Mouse (Mus musculus): ENCODE results near the gene Gm364. TPM values are rescaled to one million over a fixed set of nuclear protein-coding genes. Genes with fewer than 3 reads are reported as not detected.

Gm364 gene
- not detected for total RNA-seq (2022)

DNA sequence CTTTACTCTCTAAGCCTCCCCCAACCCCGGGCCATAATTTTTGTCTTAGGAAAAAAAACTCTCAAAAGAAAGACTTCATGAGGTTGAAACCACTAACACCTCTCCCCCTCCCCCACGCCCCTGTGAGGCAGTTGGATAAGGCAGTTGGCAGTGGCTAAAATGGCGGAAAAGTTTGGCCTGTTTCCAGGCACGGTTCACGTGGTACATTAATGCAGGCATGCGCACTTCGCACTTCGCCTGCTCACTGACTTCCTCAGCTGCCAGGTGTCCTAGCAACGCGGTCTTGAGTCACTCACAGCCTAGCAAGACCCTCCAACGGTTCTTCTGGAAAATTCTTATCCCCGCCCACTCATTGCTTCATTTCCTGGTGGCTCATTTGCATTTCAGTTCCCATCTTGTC lies at the start of gene Gm364:
Gm364 (plus strand) TSS at position 386 of the 400 bp plus-strand sequence.
- no peak for DNase-seq (ENCODE audit: low spot score in 2 of 2)

DNA sequence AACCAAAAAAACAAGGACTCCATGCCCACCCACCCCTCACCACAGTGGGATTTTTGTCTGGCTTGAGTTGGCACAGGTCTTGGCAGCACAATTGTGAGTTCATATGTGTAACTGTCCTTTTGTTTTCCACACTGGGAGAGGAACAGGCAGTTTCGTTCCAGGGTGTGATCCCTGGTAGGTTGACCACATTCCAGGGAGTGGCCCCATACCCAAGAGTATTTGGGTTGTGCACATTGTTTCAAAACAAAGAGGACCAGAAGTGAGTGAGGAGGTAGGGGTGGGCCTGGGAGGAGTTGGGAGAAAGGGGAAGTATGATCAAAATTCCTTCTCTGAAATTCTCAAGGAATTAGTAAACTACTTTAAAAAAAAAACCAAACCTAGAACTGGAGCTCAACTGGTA lies 49.6 kb upstream of the Gm364 start:
- no peak for DNase-seq (ENCODE audit: low spot score in 2 of 2)

DNA sequence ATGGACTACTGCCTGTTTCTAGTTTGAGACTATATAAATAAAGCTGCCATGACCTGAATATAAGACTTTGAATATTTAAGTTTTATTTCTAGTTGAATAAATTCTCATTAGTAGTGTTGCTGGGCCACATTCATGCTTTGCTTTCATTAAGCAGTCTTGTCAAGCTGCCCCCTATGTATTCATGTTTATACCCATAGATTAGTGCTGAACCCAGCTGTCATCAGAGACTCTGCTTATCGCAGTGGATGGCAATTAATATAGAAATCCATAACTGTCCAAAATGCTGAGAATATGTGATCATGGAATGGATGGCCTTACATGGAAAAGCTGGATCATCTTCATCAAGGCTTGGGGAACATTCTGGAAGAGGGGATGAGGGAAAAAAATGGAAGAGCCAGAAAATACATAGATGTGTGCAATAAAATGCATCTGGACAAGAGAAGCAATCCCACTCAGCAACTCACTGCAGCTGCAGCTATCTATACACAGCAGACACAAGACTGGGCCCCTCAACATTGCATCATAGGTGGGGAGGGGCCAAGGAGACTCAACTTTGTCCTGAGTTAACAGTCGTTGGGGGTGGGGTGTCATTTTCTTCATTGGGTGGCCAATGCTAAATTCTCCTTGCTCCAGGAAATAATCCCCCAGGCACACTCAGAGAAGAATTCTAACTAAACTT lies 43.9 kb upstream of the Gm364 start:
- DNase-seq (ENCODE audit: low spot score in 2 of 2), result no peak

DNA sequence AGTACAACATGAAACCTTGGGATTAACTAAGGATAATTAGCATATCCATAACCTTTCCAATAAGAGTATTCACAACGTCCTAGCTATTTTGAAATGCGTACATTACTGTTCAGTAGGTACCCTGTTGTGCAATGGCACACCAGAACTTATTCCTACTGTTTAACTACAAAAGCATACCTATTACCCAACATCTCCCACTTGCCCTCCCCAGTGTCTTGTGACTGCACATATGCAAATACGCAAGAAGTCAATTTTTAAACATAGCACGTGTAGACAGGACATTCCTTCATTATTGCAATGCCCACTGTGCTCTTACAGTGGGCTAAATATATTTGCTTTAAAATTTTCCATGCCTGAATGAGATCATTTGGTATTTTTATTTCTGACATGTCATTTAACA lies 36.0 kb upstream of the Gm364 start:
- no peak for DNase-seq (ENCODE audit: low spot score in 2 of 2)

DNA sequence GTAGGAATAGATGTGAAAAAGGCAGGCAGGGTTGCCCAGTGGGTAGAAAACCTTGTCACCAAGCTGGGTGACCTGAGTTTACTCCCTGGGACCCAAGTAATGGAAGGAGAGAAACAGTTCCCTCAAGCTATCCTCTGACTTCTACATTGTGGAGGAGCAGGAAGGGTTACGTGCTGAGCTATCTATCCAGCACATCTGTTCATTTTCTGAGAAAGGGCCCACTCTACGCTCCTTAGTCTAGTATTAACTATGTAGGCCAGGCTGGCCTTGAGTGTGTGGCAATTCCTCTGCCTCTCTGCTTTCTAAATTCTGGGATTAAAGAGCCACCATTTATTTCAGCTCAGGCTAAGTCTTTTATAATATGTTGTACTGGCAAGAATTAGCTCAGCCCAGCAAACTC lies 35.4 kb upstream of the Gm364 start:
- DNase-seq (ENCODE audit: low spot score in 2 of 2), result no peak

DNA sequence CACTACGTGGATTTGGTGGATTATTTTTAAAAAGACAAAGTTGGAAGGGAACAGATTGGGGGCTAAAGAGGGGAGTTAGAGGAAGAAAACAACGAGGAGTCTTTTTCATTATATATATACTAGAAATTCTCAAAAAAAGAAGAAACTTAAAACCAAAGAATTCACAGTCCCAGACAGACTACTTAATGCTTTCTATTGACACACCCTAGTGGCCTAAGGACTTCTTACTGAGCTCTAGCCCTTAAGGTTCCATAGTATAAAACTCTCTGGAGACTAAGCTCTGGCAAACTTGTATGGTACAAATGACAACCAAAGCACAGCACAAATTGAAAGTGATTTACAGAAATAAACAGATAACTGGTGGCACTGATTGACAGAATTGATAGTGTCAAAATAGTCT lies 34.9 kb upstream of the Gm364 start:
- DNase-seq (ENCODE audit: low spot score in 2 of 2), result no peak

DNA sequence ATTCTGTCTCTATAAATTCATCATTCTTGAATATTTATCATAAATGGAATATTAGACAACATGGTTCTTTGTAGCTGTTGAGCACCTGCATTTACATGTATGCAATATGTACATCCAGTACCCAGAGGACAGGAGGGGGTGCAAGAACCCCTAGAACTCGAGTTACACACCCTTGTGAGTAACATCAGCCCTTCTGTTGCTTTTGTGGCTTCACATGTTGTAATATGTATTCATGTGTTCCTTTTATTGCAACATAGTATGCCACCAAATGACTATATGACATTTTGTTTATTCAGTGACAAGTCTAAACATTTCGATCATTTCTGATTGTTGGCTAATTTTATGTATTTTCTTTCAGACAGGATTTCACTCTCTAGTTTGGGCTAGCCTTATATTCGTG lies 31.9 kb upstream of the Gm364 start:
- DNase-seq (ENCODE audit: low spot score in 2 of 2), result no peak

DNA sequence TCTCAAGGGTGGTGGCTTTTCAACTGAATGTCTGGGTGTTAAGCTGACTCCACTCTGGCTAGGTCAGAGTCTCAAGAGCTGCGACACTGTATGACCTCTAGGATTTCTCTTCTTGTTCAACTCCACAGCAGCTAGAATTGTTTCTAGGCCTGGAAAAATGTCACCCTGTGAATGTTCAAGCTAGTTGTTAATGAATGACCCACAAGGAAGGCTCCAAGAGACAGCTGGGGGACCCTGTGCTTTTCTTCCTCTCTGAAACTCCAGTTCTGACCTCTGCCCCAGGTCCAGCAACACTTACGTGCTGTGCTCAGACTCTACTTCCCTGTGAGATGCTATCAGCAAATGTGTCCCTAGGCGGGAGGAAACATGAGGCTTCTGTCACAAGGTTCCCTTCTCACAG lies 30.4 kb upstream of the Gm364 start:
- no peak for DNase-seq (ENCODE audit: low spot score in 2 of 2)

DNA sequence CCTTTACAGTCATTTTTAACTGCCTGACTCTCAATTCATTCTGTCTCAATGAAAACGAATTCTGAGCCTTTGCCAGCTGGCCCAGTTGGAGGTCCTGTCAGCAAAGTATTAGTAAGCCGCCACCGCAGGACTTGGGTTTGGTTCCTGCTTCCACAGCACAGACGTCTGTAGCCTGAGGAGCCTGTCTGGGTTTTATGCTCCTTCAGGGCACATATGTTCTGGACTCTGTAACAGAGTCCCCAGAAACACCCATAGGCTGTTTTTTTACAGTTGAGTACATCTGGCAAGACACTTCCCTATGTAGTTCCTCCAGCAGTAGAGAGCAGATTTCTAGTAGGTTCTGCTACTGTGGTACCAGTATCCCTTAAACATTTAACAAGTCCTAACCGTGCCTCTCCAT lies 28.0 kb upstream of the Gm364 start:
- DNase-seq (ENCODE audit: low spot score in 2 of 2), result no peak

DNA sequence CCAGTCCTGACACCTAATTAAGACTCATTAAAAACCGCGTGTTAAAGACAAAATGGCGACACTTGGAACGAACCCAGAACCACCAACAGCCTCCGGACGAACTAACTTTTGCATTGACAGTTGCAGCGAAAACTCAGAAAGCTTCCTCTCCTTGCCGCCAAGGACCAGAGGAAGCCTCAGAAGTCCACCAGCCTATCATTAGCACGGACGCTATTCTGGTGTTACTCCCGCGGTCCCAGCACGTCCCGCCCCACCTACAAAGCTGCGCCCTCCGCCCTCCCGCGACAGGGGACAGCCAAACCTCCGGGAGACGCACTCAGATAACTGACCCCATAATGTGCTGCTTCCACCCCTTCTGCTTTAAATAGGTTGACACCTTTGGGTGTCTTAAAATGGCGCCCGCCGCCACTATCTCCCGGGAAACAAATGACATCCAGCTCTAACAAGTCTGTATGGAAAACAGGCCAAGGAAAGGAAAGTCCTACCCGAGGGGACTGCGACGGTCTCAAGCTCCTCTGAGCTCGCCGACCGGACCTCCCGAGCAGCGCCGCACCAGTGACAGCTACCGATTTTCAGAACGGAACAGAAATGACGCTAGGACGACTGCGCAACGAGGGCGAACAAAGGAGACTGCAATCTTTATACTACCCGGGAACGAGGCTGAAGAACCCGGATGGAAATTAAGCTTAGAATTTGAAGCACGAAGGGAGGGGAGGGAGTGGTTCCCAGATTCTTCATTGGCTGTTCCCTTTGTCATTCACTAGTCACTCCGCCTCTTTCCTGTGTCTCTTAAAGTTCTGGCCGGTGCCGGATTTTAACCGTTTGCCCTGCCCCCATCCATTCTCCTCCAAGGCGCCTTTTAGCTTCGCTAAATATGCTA lies 16.3 kb upstream of the Gm364 start, which contains the start of gene Rbmx:
Rbmx (minus strand) TSS at position 670 of the 880 bp plus-strand sequence.
- peak; percentile 58 to 69 for DNase-seq (ENCODE audit: low spot score in 2 of 2)

DNA sequence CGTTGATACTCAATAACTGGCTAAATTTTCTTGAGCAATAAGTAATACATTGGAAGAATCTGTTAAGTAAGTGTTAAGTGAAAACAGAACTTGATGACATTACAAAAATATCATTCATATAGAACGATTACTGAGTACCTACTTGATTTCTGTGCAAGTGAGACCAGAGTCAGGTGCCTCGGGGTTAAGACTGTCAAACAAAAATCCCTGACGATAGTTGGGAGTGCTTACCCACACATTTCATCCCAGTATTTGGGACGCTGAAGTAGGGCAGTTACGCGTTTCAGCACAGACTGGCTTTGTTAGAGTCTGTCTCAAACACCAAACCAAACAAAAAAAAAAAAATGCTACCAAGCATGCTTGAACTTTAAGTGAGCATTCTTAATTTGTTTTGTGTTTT lies 15.5 kb upstream of the Gm364 start:
- no peak for DNase-seq (ENCODE audit: low spot score in 2 of 2)

DNA sequence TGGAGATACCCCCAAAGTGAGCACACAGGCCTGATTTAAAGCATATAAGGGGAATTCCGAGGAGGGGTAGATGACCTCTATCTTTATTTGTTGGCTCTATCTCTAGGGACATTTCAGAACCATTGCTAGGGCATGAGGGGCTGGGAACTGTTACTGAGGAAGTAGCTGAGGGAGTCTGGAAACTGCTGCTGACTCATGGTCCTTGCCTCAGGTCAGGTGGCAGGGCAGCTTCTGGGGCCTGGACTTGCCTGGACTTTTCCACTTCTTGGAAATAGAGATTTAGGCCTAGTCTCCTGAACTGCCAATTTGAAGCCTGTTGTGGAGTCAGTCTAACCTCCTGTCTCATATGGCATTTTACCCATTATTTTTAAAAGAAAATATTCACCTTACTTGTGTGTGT lies 7.6 kb upstream of the Gm364 start:
- DNase-seq (ENCODE audit: low spot score in 2 of 2), result no peak

DNA sequence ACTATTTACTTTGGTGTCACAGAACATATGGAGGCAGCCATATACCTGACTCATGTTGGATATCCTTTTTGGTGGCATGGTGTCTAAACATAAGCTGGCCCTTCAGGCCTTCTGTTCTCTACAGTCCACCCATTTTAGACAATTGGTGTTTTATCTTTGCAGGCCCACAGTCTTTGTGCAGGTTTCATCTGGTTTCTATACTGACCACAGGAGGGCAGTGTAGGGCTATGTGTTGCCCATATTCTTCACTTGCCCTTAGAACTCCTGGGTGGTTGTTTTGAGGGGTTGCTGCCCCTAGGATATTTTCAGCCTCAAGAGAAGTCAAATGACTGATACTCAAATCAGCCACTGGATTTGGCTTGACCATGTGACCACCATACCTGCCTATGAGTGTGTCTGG lies 5.3 kb upstream of the Gm364 start:
- DNase-seq (ENCODE audit: low spot score in 2 of 2), result no peak

DNA sequence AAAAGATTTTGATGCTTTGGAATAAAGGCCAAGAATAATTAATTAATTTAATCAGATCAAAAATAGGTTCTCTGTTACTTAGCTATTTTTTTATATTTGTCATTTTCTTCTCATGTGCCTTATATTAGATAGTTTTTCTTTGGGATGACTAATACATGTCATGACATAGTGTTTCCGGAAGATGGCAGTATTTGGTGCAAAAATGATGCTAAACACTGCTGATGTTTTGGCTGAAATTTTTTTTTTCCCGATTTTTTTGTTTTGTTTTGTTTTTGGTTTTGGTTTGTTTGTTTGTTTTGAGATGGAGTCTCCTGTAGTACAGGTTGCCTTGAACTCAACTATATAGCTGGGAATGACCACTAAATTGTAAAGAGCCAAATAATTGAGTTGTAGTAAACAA lies 22.7 kb downstream of the Gm364 start:
- DNase-seq (ENCODE audit: low spot score in 2 of 2), result no peak

DNA sequence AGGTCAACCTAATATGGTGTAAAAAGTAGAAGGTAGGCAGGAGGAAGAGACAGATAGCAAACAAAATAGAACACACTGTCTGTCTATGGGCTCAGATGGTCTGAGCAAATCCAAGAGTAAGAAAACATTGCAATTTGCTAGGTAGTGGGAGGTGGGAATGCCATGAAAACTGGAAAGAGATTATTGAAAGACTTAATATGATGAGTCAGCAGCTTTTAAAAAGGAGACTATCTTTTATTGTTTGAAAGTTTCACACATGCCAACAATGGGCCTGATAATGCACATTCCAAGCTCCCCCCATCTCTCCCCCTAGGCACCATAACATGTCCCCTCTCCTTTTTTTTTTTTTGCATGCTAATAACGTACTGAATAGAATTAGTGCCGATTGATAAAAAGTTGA lies 24.9 kb downstream of the Gm364 start:
- no peak for DNase-seq (ENCODE audit: low spot score in 2 of 2)

DNA sequence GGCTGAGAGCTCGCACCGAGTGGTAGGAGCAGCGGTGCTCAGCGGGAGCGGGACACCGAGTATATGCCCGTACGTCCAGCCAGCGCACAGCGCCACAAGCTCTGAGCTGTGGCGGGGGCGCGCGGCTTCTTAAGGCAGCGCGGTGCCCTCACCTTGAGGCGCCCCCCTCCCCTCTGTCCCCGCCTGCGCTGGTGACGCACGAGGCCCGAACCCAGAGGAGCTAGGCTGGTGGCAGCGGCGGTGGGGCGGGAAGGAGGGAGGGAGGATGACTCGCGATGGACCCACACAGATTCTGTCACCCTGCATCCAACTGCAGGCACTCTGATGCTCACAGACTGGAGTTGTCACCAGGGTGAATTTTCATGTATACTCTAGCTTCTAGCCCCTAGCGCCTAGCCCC lies 94.7 kb downstream of the Gm364 start, which contains the start of gene Gpr101:
Gpr101 (minus strand) TSS at position 124 of the 400 bp plus-strand sequence.
- no peak for DNase-seq (ENCODE audit: low spot score in 2 of 2)

DNA sequence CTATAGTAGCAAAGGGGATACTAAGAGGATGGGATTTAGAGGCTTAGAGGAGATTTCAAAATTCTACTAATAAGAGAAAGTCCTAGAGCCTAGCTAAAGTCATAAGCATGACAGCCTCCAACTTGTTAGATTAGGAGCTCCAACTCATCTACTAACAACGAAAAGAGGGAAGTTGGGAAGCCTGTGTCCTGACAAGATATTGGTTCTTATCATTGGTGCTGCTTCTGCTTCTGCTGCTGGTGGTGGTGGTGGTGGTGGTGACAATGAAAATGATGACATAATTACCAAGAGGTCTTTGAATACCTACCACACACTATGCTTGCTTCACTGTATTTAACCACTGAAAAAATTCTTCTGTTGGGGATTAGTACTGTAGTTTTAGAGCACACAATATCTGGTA lies 97.3 kb downstream of the Gm364 start:
- no peak for DNase-seq (ENCODE audit: low spot score in 2 of 2)

DNA sequence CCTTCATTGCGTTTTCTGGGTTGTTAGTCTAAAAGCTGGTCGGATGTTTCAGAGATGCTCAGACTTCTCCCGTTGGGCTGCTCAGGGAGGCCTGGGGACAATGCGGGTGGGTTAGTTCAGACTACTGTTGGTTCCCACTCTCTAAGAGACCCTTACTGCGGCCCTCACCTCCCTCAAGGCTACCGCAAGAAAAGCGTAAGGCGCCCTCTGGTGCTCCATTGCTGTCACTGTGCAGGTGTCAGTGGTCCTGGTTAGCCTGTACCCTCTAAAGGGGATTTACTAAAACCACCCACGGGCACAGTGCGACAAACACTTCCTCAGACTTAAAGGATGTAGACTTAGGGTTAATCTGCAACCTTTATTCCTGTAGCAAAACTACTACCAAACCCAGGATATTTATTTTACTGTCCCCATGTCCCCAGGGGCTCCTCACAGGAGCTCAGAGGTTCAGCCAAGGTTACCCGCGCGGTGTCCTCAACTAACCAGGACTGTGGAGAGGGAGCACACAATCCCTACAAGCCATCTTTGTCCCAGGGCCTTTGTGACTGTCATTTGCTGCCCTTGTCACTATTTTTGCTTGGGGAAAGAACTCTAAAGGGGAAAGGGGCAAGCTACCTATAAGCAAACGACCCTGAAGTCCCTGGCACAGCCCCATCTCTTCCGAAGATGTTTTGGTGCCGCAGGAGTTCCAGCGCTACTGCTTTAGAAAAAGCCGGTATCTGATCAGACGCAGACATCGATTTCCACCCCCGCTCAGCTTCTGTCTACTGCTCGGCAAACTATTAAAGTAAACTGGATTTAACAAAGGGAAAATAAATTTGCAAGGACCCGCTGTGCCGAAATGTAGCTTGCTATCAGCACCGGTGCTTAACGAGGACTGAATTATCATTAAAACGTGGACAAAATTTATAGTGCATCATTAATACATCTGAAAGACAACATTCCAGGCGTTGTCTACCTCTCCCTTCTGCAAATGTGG lies 112.5 kb downstream of the Gm364 start:
- DNase-seq (ENCODE audit: low spot score in 2 of 2), result no peak
